Mouse (Mus musculus) layer of hippocampus, postnatal 25 days (tissue): Measurements from ENCODE around the gene Gm49325. TPM values are rescaled to one million over a fixed set of nuclear protein-coding genes. Genes with fewer than 3 reads are reported as not detected.

ENCODE experiments used
- DNase-seq, 2 experiments: peaks; one replicate each; pipeline ENCODE4 v3.0.0; 2022; ENCODE audit warnings: mixed read lengths in 2 of 2, low spot score in 1 of 2; ENCODE audit errors: extremely low spot score in 1 of 2
- total RNA-seq, 2 experiments: library from RNA; stranded (reverse); gene quantifications; 2 replicates each; pipeline ENCODE4 v1.2.3; 2021

The Gm49325 gene
- 10 to 100 TPM; 29.0 to 29.8 TPM for total RNA-seq

GRCm38 (mm10) chr10:77605908-77606826, at the start of gene Gm49325, which contains the start of gene Sumo3:
Gene Gm49325 (plus strand): TSS chr10:77606197.
Gene Sumo3 (plus strand): TSS chr10:77606097.
- peak; percentile 81 to 84 for DNase-seq

- no peak for DNase-seq
These were observed 49.4 kb upstream of the Gm49325 start for GRCm38 (mm10) chr10:77556631-77557030.

GRCm38 (mm10) chr10:77557641-77558040, 48.4 kb upstream of the Gm49325 start:
- DNase-seq, result no peak

GRCm38 (mm10) chr10:77560090-77560489, 45.9 kb upstream of the Gm49325 start:
- no peak for DNase-seq

GRCm38 (mm10) chr10:77560830-77561229, 45.2 kb upstream of the Gm49325 start:
- no peak for DNase-seq

GRCm38 (mm10) chr10:77561508-77561907, 44.5 kb upstream of the Gm49325 start:
- no peak for DNase-seq

GRCm38 (mm10) chr10:77565005-77565404, 41.0 kb upstream of the Gm49325 start:
- DNase-seq, result no peak

- peak; percentile 76 to 95 for DNase-seq
These were observed 39.3 kb upstream of the Gm49325 start for GRCm38 (mm10) chr10:77566651-77567050.

- DNase-seq, result no peak
These were observed 36.5 kb upstream of the Gm49325 start for GRCm38 (mm10) chr10:77569481-77569880.

- DNase-seq, result no peak
These were observed 35.9 kb upstream of the Gm49325 start for GRCm38 (mm10) chr10:77569973-77570658.

- DNase-seq, result no peak
These were observed 33.8 kb upstream of the Gm49325 start for GRCm38 (mm10) chr10:77572225-77572624.

GRCm38 (mm10) chr10:77573162-77573561, 32.8 kb upstream of the Gm49325 start:
- no peak for DNase-seq

- DNase-seq, result no peak
These were observed 25.7 kb upstream of the Gm49325 start for GRCm38 (mm10) chr10:77580027-77580920.

GRCm38 (mm10) chr10:77581023-77581407, 25.0 kb upstream of the Gm49325 start:
- DNase-seq, result no peak

- peak; percentile 85 to 88 for DNase-seq
These were observed 24.4 kb upstream of the Gm49325 start, which contains the start of gene Pttg1ip for GRCm38 (mm10) chr10:77581408-77582284. Gene Pttg1ip (plus strand): TSS chr10:77581720.

- no peak for DNase-seq
These were observed 23.7 kb upstream of the Gm49325 start for GRCm38 (mm10) chr10:77582285-77582618.

GRCm38 (mm10) chr10:77583795-77584422, 22.1 kb upstream of the Gm49325 start:
- DNase-seq, result no peak

GRCm38 (mm10) chr10:77586637-77587036, 19.4 kb upstream of the Gm49325 start:
- no peak for DNase-seq
